Comparison of ENCODE assay signal across 8 mouse cellular contexts in the genomic region with DNA sequence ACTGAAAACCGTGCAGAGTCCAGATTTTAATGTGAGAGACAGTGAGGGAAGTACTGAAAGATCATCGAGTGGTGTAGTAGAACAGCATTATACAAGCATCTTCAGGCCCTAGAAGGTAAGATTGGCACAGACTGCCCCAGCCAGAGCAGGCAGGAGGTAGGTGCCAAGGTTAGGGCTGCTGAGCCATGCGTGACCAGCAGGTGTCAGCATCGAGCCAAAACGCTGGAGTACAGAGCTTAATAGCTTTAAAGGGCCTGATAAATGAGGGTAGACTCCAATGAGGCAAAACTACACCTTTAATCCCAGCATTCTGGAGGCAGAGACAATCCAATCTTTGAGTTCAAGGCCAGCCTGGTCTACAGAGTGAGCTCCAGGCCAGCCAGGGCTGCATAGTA. TPM values are rescaled to one million over a fixed set of nuclear protein-coding genes. Genes with fewer than 3 reads are reported as not detected.
DNase-seq lines count a peak whose midpoint lies in the region; ATAC-seq and TF ChIP-seq lines count a peak whose summit lies in the region.

No protein-coding gene starts in this region.

- H3K27ac ChIP-seq in embryonic facial prominence, embryonic 15.5 days (replicated peaks) = no peak overlapping the region
- H3K27ac ChIP-seq in heart, embryonic 14.5 days (replicated peaks in 1 of 2; ENCODE audit: control insufficient read depth in 1 of 2, insufficient read depth in 1 of 2, low read depth in 2 of 2, low read length in 2 of 2) = no peak overlapping the region
- no peak overlapping the region for H3K27ac ChIP-seq in kidney, postnatal 0 days
- H3K27ac ChIP-seq in liver, embryonic 13.5 days = no peak overlapping the region

- H3K9me3 ChIP-seq in embryonic facial prominence, embryonic 15.5 days (replicated peaks) = no peaks in the 10 kb centered on the region
- H3K9me3 ChIP-seq in heart, embryonic 14.5 days (ENCODE audit: control insufficient read depth, low read length) = no peaks in the 10 kb centered on the region
- no peaks in the 10 kb centered on the region for H3K9me3 ChIP-seq in kidney, postnatal 0 days (replicated peaks; ENCODE audit: low read length)
- no peaks in the 10 kb centered on the region for H3K9me3 ChIP-seq in liver, embryonic 13.5 days (replicated peaks)

- 7% methylated on average over 5 of the region's 5 CpGs for WGBS in embryonic facial prominence, embryonic 15.5 days
- 6% methylated on average over 5 of the region's 5 CpGs for whole genome bisulfite sequencing in heart, embryonic 14.5 days
- WGBS in kidney, postnatal 0 days = 9% methylated on average over 5 of the region's 5 CpGs
- whole genome bisulfite sequencing in liver, embryonic 13.5 days (ENCODE audit: insufficient replicate concordance) = 9% methylated on average over 5 of the region's 5 CpGs

- no peaks in the 10 kb centered on the region for H3K4me1 ChIP-seq in embryonic facial prominence, embryonic 15.5 days
- H3K4me1 ChIP-seq in heart, embryonic 14.5 days (ENCODE audit: control insufficient read depth in 2 of 2, insufficient read depth in 2 of 2, low read length in 2 of 2) = no peaks in the 10 kb centered on the region
- no peaks in the 10 kb centered on the region for H3K4me1 ChIP-seq in kidney, postnatal 0 days (replicated peaks; ENCODE audit: insufficient read depth, low read length)
- H3K4me1 ChIP-seq in liver, embryonic 13.5 days (replicated peaks) = peaks cover 24% of the 10 kb centered on the region

- H3K4me3 ChIP-seq in embryonic facial prominence, embryonic 15.5 days (replicated peaks) = no peak overlapping the region
- no peak overlapping the region for H3K4me3 ChIP-seq in heart, embryonic 14.5 days (ENCODE audit: control insufficient read depth in 1 of 2, insufficient read depth in 1 of 2, low read depth in 1 of 2, low read length in 2 of 2)
- no peak overlapping the region for H3K4me3 ChIP-seq in kidney, postnatal 0 days (replicated peaks; ENCODE audit: low read depth, low read length)
- H3K4me3 ChIP-seq in liver, embryonic 13.5 days (replicated peaks) = peak overlapping the region; percentile 27; the same call in 1 of the 2 replicates

- peaks cover 27% of the 10 kb centered on the region for H3K36me3 ChIP-seq in embryonic facial prominence, embryonic 15.5 days
- H3K36me3 ChIP-seq in heart, embryonic 14.5 days (ENCODE audit: control insufficient read depth, insufficient read depth, low read length) = peaks cover 9% of the 10 kb centered on the region; the same call in 1 of the 2 replicates
- peaks cover 7% of the 10 kb centered on the region for H3K36me3 ChIP-seq in kidney, postnatal 0 days (ENCODE audit: insufficient read depth, low read length)
- H3K36me3 ChIP-seq in liver, embryonic 13.5 days = peaks cover 17% of the 10 kb centered on the region
- peaks cover 3% of the 10 kb centered on the region; the same call in 1 of the 2 replicates for H3K36me3 ChIP-seq in splenic B cell, adult 2 months (ENCODE audit: control insufficient read depth, insufficient read depth, low read length, poor library complexity, severe bottlenecking)

- peak; percentile 79 for DNase-seq in A20 (ENCODE audit: low read depth, low spot score)
- DNase-seq in adrenal gland, postnatal 36 days = peak; percentile 86 to 90
- peak; percentile 87 for DNase-seq in kidney, postnatal 0 days (ENCODE audit: low spot score)
- DNase-seq in liver, embryonic 13.5 days = peak; percentile 73
- DNase-seq in natural killer cell, adult 2 months (ENCODE audit: low spot score in 2 of 2) = peak; percentile 84 to 90
- peak; percentile 94 for DNase-seq in splenic B cell, adult 2 months (ENCODE audit: low read depth, low spot score)

- no peaks in the 10 kb centered on the region for H3K27me3 ChIP-seq in embryonic facial prominence, embryonic 15.5 days
- no peaks in the 10 kb centered on the region for H3K27me3 ChIP-seq in heart, embryonic 14.5 days (ENCODE audit: control insufficient read depth, insufficient read depth, low read length)
- no peaks in the 10 kb centered on the region for H3K27me3 ChIP-seq in kidney, postnatal 0 days (ENCODE audit: insufficient read depth, low read length)
- H3K27me3 ChIP-seq in liver, embryonic 13.5 days = no peaks in the 10 kb centered on the region
- no peaks in the 10 kb centered on the region for H3K27me3 ChIP-seq in splenic B cell, adult 2 months (ENCODE audit: control insufficient read depth, insufficient read depth, low read length, poor library complexity, severe bottlenecking)

- H3K9ac ChIP-seq in embryonic facial prominence, embryonic 15.5 days = no peak overlapping the region
- H3K9ac ChIP-seq in heart, embryonic 14.5 days (ENCODE audit: low read length) = no peak overlapping the region
- no peak overlapping the region for H3K9ac ChIP-seq in kidney, postnatal 0 days (ENCODE audit: low read depth, low read length)
- H3K9ac ChIP-seq in liver, embryonic 13.5 days = no peak overlapping the region

- ATAC-seq in embryonic facial prominence, embryonic 15.5 days (ENCODE audit: insufficient number of reproducible peaks, low FRiP score, low TSS enrichment, low read depth) = 0 out of 2 replicates have a peak, but pooled peaks have one; percentile 52
- 0 out of 2 replicates have a peak, but pooled peaks have one; percentile 49 for ATAC-seq in heart, embryonic 14.5 days (ENCODE audit: insufficient number of reproducible peaks, insufficient read depth, low FRiP score, low read depth)
- ATAC-seq in kidney, postnatal 0 days (replicated peaks; ENCODE audit: low FRiP score, low read depth) = peak; percentile 52; the same call in 1 of the 2 replicates
- ATAC-seq in liver, embryonic 13.5 days (ENCODE audit: low read depth) = peak; percentile 72

- H3K4me2 ChIP-seq in embryonic facial prominence, embryonic 15.5 days (replicated peaks) = no peak overlapping the region
- H3K4me2 ChIP-seq in heart, embryonic 14.5 days (ENCODE audit: low read length) = no peak overlapping the region
- H3K4me2 ChIP-seq in kidney, postnatal 0 days (ENCODE audit: low read length) = no peak overlapping the region
- H3K4me2 ChIP-seq in liver, embryonic 13.5 days = peak overlapping the region; percentile 47

- TF ChIP-seq CTCF in kidney, postnatal 0 days (IDR thresholded peaks at IDR 0.05; ENCODE audit: low read depth) = peak; percentile 94

RNA-seq across cellular contexts. Expression of gene Tnfaip8l2, which starts 0.5 kb away (rescaled TPM):
- total RNA-seq in adrenal gland, postnatal 36 days (2021) = 1 to 10 TPM; 1.8 to 2.1 TPM
- 6.6 and 7.6 TPM in 2 replicates for polyA plus RNA-seq in embryonic facial prominence, embryonic 15.5 days (2015; fragmentation: Nextera tagmentation; extraction: Ambion mirVana)
- 2.6 and 3.3 TPM in 2 replicates for polyA plus RNA-seq in heart, embryonic 14.5 days (2014; fragmentation: Nextera tagmentation; extraction: Ambion mirVana)
- polyA plus RNA-seq in kidney, postnatal 0 days (2015; fragmentation: Nextera tagmentation; extraction: Ambion mirVana) = 2.8 and 3.6 TPM in 2 replicates
- 5.7 and 6.0 TPM in 2 replicates for polyA plus RNA-seq in liver, embryonic 13.5 days (2015; fragmentation: Nextera tagmentation; extraction: Ambion mirVana)

RNA-seq across cellular contexts. Expression of gene Lysmd1, which starts 8.7 kb away (rescaled TPM):
- 1 to 10 TPM; 8.3 to 9.7 TPM for total RNA-seq in adrenal gland, postnatal 36 days (2021)
- polyA plus RNA-seq in embryonic facial prominence, embryonic 15.5 days (2015; fragmentation: Nextera tagmentation; extraction: Ambion mirVana) = 16.9 and 17.4 TPM in 2 replicates
- 8.1 and 8.4 TPM in 2 replicates for polyA plus RNA-seq in heart, embryonic 14.5 days (2014; fragmentation: Nextera tagmentation; extraction: Ambion mirVana)
- 14.4 and 15.2 TPM in 2 replicates for polyA plus RNA-seq in kidney, postnatal 0 days (2015; fragmentation: Nextera tagmentation; extraction: Ambion mirVana)
- polyA plus RNA-seq in liver, embryonic 13.5 days (2015; fragmentation: Nextera tagmentation; extraction: Ambion mirVana) = 7.3 and 7.5 TPM in 2 replicates

RNA-seq across cellular contexts. Expression of gene Scnm1, which starts 8.8 kb away (rescaled TPM):
- 10 to 100 TPM; 33.8 to 35.4 TPM for total RNA-seq in adrenal gland, postnatal 36 days (2021)
- polyA plus RNA-seq in embryonic facial prominence, embryonic 15.5 days (2015; fragmentation: Nextera tagmentation; extraction: Ambion mirVana) = 73.0 and 79.5 TPM in 2 replicates
- polyA plus RNA-seq in heart, embryonic 14.5 days (2014; fragmentation: Nextera tagmentation; extraction: Ambion mirVana) = 58.5 and 58.7 TPM in 2 replicates
- 63.0 and 63.5 TPM in 2 replicates for polyA plus RNA-seq in kidney, postnatal 0 days (2015; fragmentation: Nextera tagmentation; extraction: Ambion mirVana)
- polyA plus RNA-seq in liver, embryonic 13.5 days (2015; fragmentation: Nextera tagmentation; extraction: Ambion mirVana) = 33.4 and 33.5 TPM in 2 replicates

RNA-seq across cellular contexts. Expression of gene Sema6c, which starts 17.6 kb away (rescaled TPM):
- 1 to 10 TPM; 2.3 to 3.7 TPM for total RNA-seq in adrenal gland, postnatal 36 days (2021)
- polyA plus RNA-seq in embryonic facial prominence, embryonic 15.5 days (2015; fragmentation: Nextera tagmentation; extraction: Ambion mirVana) = 13.1 and 15.6 TPM in 2 replicates
- 3.2 and 5.8 TPM in 2 replicates for polyA plus RNA-seq in heart, embryonic 14.5 days (2014; fragmentation: Nextera tagmentation; extraction: Ambion mirVana)
- polyA plus RNA-seq in kidney, postnatal 0 days (2015; fragmentation: Nextera tagmentation; extraction: Ambion mirVana) = 1.8 and 2.9 TPM in 2 replicates
- 0.35 and 0.36 TPM in 2 replicates for polyA plus RNA-seq in liver, embryonic 13.5 days (2015; fragmentation: Nextera tagmentation; extraction: Ambion mirVana)

RNA-seq across cellular contexts. Expression of gene Tmod4, which starts 18.3 kb away (rescaled TPM):
- total RNA-seq in adrenal gland, postnatal 36 days (2021) = 1 to 10 TPM in 1 of 2 experiments, under 1 TPM in 1; 0.66 to 1.4 TPM
- polyA plus RNA-seq in embryonic facial prominence, embryonic 15.5 days (2015; fragmentation: Nextera tagmentation; extraction: Ambion mirVana) = 1.7 and 3.8 TPM in 2 replicates
- polyA plus RNA-seq in heart, embryonic 14.5 days (2014; fragmentation: Nextera tagmentation; extraction: Ambion mirVana) = 1.6 and 2.2 TPM in 2 replicates
- polyA plus RNA-seq in kidney, postnatal 0 days (2015; fragmentation: Nextera tagmentation; extraction: Ambion mirVana) = 0.69 and 0.83 TPM in 2 replicates
- polyA plus RNA-seq in liver, embryonic 13.5 days (2015; fragmentation: Nextera tagmentation; extraction: Ambion mirVana) = 0.17 and 0.67 TPM in 2 replicates
